Comparison of ENCODE assay signal across 8 mouse cellular contexts in genomic region chr7:73589208-73589771, GRCm38 (mm10). TPM values are rescaled to one million over a fixed set of nuclear protein-coding genes. Genes with fewer than 3 reads are reported as not detected.
DNase-seq lines count a peak whose midpoint lies in the region; ATAC-seq lines count a peak whose summit lies in the region.

No protein-coding gene starts in this region.

- no peak overlapping the region for H3K9ac ChIP-seq in midbrain, embryonic 13.5 days (replicated peaks)

- no peaks in the 10 kb centered on the region for H3K9me3 ChIP-seq in midbrain, embryonic 13.5 days

- H3K36me3 ChIP-seq in midbrain, embryonic 13.5 days: no peaks in the 10 kb centered on the region

- WGBS in midbrain, embryonic 13.5 days: 51% methylated on average over 14 of the region's 14 CpGs

- H3K4me2 ChIP-seq in midbrain, embryonic 13.5 days (replicated peaks): peak overlapping the region; percentile 11; the same call in 1 of the 2 replicates

- H3K27ac ChIP-seq in midbrain, embryonic 13.5 days: peak overlapping the region; percentile 67

- H3K4me3 ChIP-seq in midbrain, embryonic 13.5 days (replicated peaks): no peak overlapping the region

- DNase-seq in cerebellum, adult 18-20 months: peak; percentile 53 to 65
- DNase-seq in cerebellum, postnatal 4 days (ENCODE audit: low spot score in 2 of 2): no peak
- peak; percentile 26 for DNase-seq in retina, adult 2 months (ENCODE audit: low read depth, low spot score)
- DNase-seq in retina, embryonic 14.5 days (ENCODE audit: low spot score): no peak
- peak; percentile 73 for DNase-seq in fibroblast of lung, adult 2 months (ENCODE audit: low read depth)
- peak; percentile 54 for DNase-seq in kidney, adult 11 months
- no peak for DNase-seq in spleen, postnatal 36 days (ENCODE audit: low spot score in 2 of 2)

- H3K4me1 ChIP-seq in midbrain, embryonic 13.5 days (replicated peaks): peaks cover 26% of the 10 kb centered on the region

- H3K27me3 ChIP-seq in midbrain, embryonic 13.5 days: 0 out of 2 replicates have a peak, but pooled peaks cover 4% of the 10 kb centered on the region

- no peak for ATAC-seq in midbrain, embryonic 13.5 days

RNA-seq across cellular contexts. Expression of gene Chd2, which starts 47.7 kb away (rescaled TPM):
- 48.5 and 57.4 TPM in 2 replicates for polyA plus RNA-seq in midbrain, embryonic 13.5 days (2015; fragmentation: Nextera tagmentation; extraction: Ambion mirVana)

Comparison
In these comparisons a context has a peak if more than half of its experiments do, and no peak if none do; other contexts are left out.
1. DNase-seq: peak in cerebellum, adult 18-20 months (2 of 2), retina, adult 2 months (single experiment), fibroblast of lung, adult 2 months (single experiment) and kidney, adult 11 months (single experiment); none in cerebellum, postnatal 4 days (0 of 2), retina, embryonic 14.5 days (single experiment) and spleen, postnatal 36 days (0 of 2).